Mouse (Mus musculus): ENCODE measurements around the gene Wfdc3.

- no peak for TF ChIP-seq CTCF (conservative IDR thresholded peaks at IDR 0.05; ENCODE audit: low read length)
- TF ChIP-seq POU5F1 (IDR thresholded peaks at IDR 0.05; ENCODE audit: borderline replicate concordance, low read length): no peak
These were observed 48.0 kb upstream of the Wfdc3 start for GRCm38 (mm10) chr2:164793772-164794171.

Measured in E14TG2a.4 (cell line).